Mouse (Mus musculus) myocyte (in vitro differentiated cells): Measurements from ENCODE around the gene Hao2.

Experiments used
- E2F4 ChIP-seq: IDR thresholded peaks from one replicate; pipeline ENCODE4 v1.6.1; 2011; ENCODE audit warnings: mild to moderate bottlenecking, control low read depth, moderate library complexity; ENCODE audit not compliant: insufficient read depth
- MAX ChIP-seq: IDR thresholded peaks from one replicate; pipeline ENCODE4 v1.6.1; 2011; ENCODE audit warnings: low read depth, mild to moderate bottlenecking, control low read depth
- POLR2A ChIP-seq: IDR thresholded peaks from one replicate; pipeline ENCODE4 v1.6.1; 2011; ENCODE audit warnings: low read depth, mild to moderate bottlenecking, control low read depth, moderate library complexity; ENCODE audit not compliant: insufficient read length
- POLR2AphosphoS2 ChIP-seq: IDR thresholded peaks from one replicate; pipeline ENCODE4 v1.6.1; 2011; ENCODE audit warnings: low read depth, control low read depth; ENCODE audit not compliant: insufficient read length
- TCF12 ChIP-seq: IDR thresholded peaks from one replicate; pipeline ENCODE4 v1.6.1; 2011; ENCODE audit warnings: mild to moderate bottlenecking, control low read depth; ENCODE audit not compliant: poor library complexity, insufficient read depth, severe bottlenecking
- USF1 ChIP-seq: IDR thresholded peaks from one replicate; pipeline ENCODE4 v1.6.1; 2011; ENCODE audit warnings: low read depth, mild to moderate bottlenecking, control low read depth, moderate library complexity

DNA sequence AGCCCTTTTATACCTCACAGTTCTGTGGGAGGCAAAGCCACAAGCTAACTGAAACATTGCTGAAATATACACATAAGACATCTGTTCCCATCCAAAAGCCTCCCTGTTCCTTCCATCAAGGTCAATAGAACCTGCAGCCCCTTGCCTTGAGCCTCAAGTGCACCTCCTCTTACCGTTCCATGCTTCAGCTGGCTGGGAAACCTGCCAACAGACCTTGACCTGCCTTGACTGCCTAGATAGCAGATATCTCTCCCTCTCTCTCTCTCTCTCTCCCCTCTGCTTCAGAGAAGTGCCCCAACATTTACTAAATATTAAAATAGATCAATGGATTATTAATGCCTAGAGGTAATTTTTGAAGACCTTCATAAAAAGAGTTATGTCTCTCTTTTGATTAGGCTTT lies 38.8 kb upstream of the Hao2 start:
- TF ChIP-seq POLR2A: no peak
- no peak for TF ChIP-seq USF1
- TF ChIP-seq POLR2AphosphoS2: no peak
- no peak for TF ChIP-seq TCF12
- no peak for TF ChIP-seq E2F4
- TF ChIP-seq MAX: no peak
